Mouse (Mus musculus): ENCODE results near the gene Shisa2. TPM values are rescaled to one million over a fixed set of nuclear protein-coding genes. Genes with fewer than 3 reads are reported as not detected.
"Not testable (repeated sequence)": the region's sequence is repeated elsewhere in the genome, so short reads cannot be mapped to it uniquely, and the experiment has no call there.

Shisa2 gene
- polyA plus RNA-seq, 1 experiment from 2014 or later, result 14.8 TPM

- WGBS, result 5% methylated on average over 8 of the region's 8 CpGs
- Histone ChIP-seq H3K4me2 (ENCODE audit: low read length) (peak overlapping the region; percentile 83), H3K9me3 (ENCODE audit: control insufficient read depth, low read length) (no peaks in the 10 kb centered on the region), H3K9ac (ENCODE audit: low read length) (peak overlapping the region; percentile 91), H3K27ac (replicated peaks in 1 of 2; ENCODE audit: control insufficient read depth in 1 of 2, insufficient read depth in 1 of 2, low read depth in 2 of 2, low read length in 2 of 2) (peak overlapping the region; percentile 23 to 78; a peak in 2 of 4 replicates), H3K4me3 (ENCODE audit: control insufficient read depth in 1 of 2, insufficient read depth in 1 of 2, low read depth in 1 of 2, low read length in 2 of 2) (peak overlapping the region; percentile 80 to 91), H3K36me3 (ENCODE audit: control insufficient read depth, insufficient read depth, low read length) (peaks cover 20% of the 10 kb centered on the region), H3K4me1 (ENCODE audit: control insufficient read depth in 2 of 2, insufficient read depth in 2 of 2, low read length in 2 of 2) (peaks cover 3 to 6% of the 10 kb centered on the region in 2 experiments), H3K27me3 (ENCODE audit: control insufficient read depth, insufficient read depth, low read length) (peaks cover 6% of the 10 kb centered on the region; the same call in 1 of the 2 replicates)
- ATAC-seq (ENCODE audit: insufficient number of reproducible peaks, insufficient read depth, low FRiP score, low read depth), result peak; percentile 16; the same call in 1 of the 2 replicates
Observed at GRCm38 (mm10) chr14:59598260-59598627, 26.9 kb upstream of the Shisa2 start.

- H3K27me3 ChIP-seq (ENCODE audit: control insufficient read depth, insufficient read depth, low read length), result peaks cover 6% of the 10 kb centered on the region; the same call in 1 of the 2 replicates
- H3K4me2 ChIP-seq (ENCODE audit: low read length), result no peak overlapping the region
- no peak overlapping the region for H3K4me3 ChIP-seq (ENCODE audit: control insufficient read depth in 1 of 2, insufficient read depth in 1 of 2, low read depth in 1 of 2, low read length in 2 of 2)
- H3K27ac ChIP-seq (replicated peaks in 1 of 2; ENCODE audit: control insufficient read depth in 1 of 2, insufficient read depth in 1 of 2, low read depth in 2 of 2, low read length in 2 of 2), result no peak overlapping the region
- ATAC-seq (ENCODE audit: insufficient number of reproducible peaks, insufficient read depth, low FRiP score, low read depth), result no peak
- H3K9ac ChIP-seq (ENCODE audit: low read length), result no peak overlapping the region
- no peaks in the 10 kb centered on the region; a peak in 1 of 4 replicates for H3K4me1 ChIP-seq (ENCODE audit: control insufficient read depth in 2 of 2, insufficient read depth in 2 of 2, low read length in 2 of 2)
- H3K36me3 ChIP-seq (ENCODE audit: control insufficient read depth, insufficient read depth, low read length), result no peaks in the 10 kb centered on the region
- no peaks in the 10 kb centered on the region for H3K9me3 ChIP-seq (ENCODE audit: control insufficient read depth, low read length)
- 65% methylated on average over 5 of the region's 5 CpGs for WGBS
Observed at GRCm38 (mm10) chr14:59604002-59604645, 21.0 kb upstream of the Shisa2 start.

- no peak for ATAC-seq (ENCODE audit: insufficient number of reproducible peaks, insufficient read depth, low FRiP score, low read depth)
- Histone ChIP-seq H3K36me3 (ENCODE audit: control insufficient read depth, insufficient read depth, low read length) (no peaks in the 10 kb centered on the region), H3K4me1 (ENCODE audit: control insufficient read depth in 2 of 2, insufficient read depth in 2 of 2, low read length in 2 of 2) (no peaks in the 10 kb centered on the region; a peak in 1 of 4 replicates), H3K27me3 (ENCODE audit: control insufficient read depth, insufficient read depth, low read length) (peaks cover 6% of the 10 kb centered on the region; the same call in 1 of the 2 replicates), H3K4me3 (ENCODE audit: control insufficient read depth in 1 of 2, insufficient read depth in 1 of 2, low read depth in 1 of 2, low read length in 2 of 2) (no peak overlapping the region), H3K9ac (ENCODE audit: low read length) (no peak overlapping the region), H3K4me2 (ENCODE audit: low read length) (no peak overlapping the region), H3K27ac (replicated peaks in 1 of 2; ENCODE audit: control insufficient read depth in 1 of 2, insufficient read depth in 1 of 2, low read depth in 2 of 2, low read length in 2 of 2) (no peak overlapping the region), H3K9me3 (ENCODE audit: control insufficient read depth, low read length) (no peaks in the 10 kb centered on the region)
- 15% methylated on average over 5 of the region's 5 CpGs for WGBS
Observed at GRCm38 (mm10) chr14:59605671-59606353, 19.3 kb upstream of the Shisa2 start.

- no peaks in the 10 kb centered on the region for H3K36me3 ChIP-seq (ENCODE audit: control insufficient read depth, insufficient read depth, low read length)
- H3K27ac ChIP-seq (replicated peaks in 1 of 2; ENCODE audit: control insufficient read depth in 1 of 2, insufficient read depth in 1 of 2, low read depth in 2 of 2, low read length in 2 of 2), result no peak overlapping the region
- WGBS, result 39% methylated on average over 3 of the region's 3 CpGs
- H3K9me3 ChIP-seq (ENCODE audit: control insufficient read depth, low read length), result no peaks in the 10 kb centered on the region
- no peak overlapping the region for H3K4me3 ChIP-seq (ENCODE audit: control insufficient read depth in 1 of 2, insufficient read depth in 1 of 2, low read depth in 1 of 2, low read length in 2 of 2)
- no peak overlapping the region for H3K9ac ChIP-seq (ENCODE audit: low read length)
- H3K4me2 ChIP-seq (ENCODE audit: low read length), result no peak overlapping the region
- H3K27me3 ChIP-seq (ENCODE audit: control insufficient read depth, insufficient read depth, low read length), result peaks cover 6% of the 10 kb centered on the region; the same call in 1 of the 2 replicates
- no peak for ATAC-seq (ENCODE audit: insufficient number of reproducible peaks, insufficient read depth, low FRiP score, low read depth)
- no peaks in the 10 kb centered on the region; a peak in 1 of 4 replicates for H3K4me1 ChIP-seq (ENCODE audit: control insufficient read depth in 2 of 2, insufficient read depth in 2 of 2, low read length in 2 of 2)
Observed at GRCm38 (mm10) chr14:59607021-59607420, 18.1 kb upstream of the Shisa2 start.

GRCm38 (mm10) chr14:59612920-59613625 is 12.0 kb upstream of the Shisa2 start:
- WGBS, result 55% methylated on average over 14 of the region's 14 CpGs
- H3K27ac ChIP-seq (replicated peaks in 1 of 2; ENCODE audit: control insufficient read depth in 1 of 2, insufficient read depth in 1 of 2, low read depth in 2 of 2, low read length in 2 of 2), result no peak overlapping the region
- H3K4me2 ChIP-seq (ENCODE audit: low read length), result no peak overlapping the region
- H3K27me3 ChIP-seq (ENCODE audit: control insufficient read depth, insufficient read depth, low read length), result no peaks in the 10 kb centered on the region
- no peaks in the 10 kb centered on the region for H3K9me3 ChIP-seq (ENCODE audit: control insufficient read depth, low read length)
- no peak overlapping the region for H3K4me3 ChIP-seq (ENCODE audit: control insufficient read depth in 1 of 2, insufficient read depth in 1 of 2, low read depth in 1 of 2, low read length in 2 of 2)
- ATAC-seq (ENCODE audit: insufficient number of reproducible peaks, insufficient read depth, low FRiP score, low read depth), result no peak
- H3K4me1 ChIP-seq (ENCODE audit: control insufficient read depth in 2 of 2, insufficient read depth in 2 of 2, low read length in 2 of 2), result no peaks in the 10 kb centered on the region
- H3K36me3 ChIP-seq (ENCODE audit: control insufficient read depth, insufficient read depth, low read length), result no peaks in the 10 kb centered on the region
- H3K9ac ChIP-seq (ENCODE audit: low read length), result no peak overlapping the region

GRCm38 (mm10) chr14:59614149-59614548 is 11.0 kb upstream of the Shisa2 start:
- 75% methylated on average over 3 of the region's 3 CpGs for WGBS
- not testable (repeated sequence) for H3K4me1 ChIP-seq (ENCODE audit: control insufficient read depth in 2 of 2, insufficient read depth in 2 of 2, low read length in 2 of 2); H3K4me2 ChIP-seq (ENCODE audit: low read length); H3K27ac ChIP-seq (replicated peaks in 1 of 2; ENCODE audit: control insufficient read depth in 1 of 2, insufficient read depth in 1 of 2, low read depth in 2 of 2, low read length in 2 of 2); H3K9ac ChIP-seq (ENCODE audit: low read length); H3K9me3 ChIP-seq (ENCODE audit: control insufficient read depth, low read length); ATAC-seq (ENCODE audit: insufficient number of reproducible peaks, insufficient read depth, low FRiP score, low read depth); H3K27me3 ChIP-seq (ENCODE audit: control insufficient read depth, insufficient read depth, low read length); H3K4me3 ChIP-seq (ENCODE audit: control insufficient read depth in 1 of 2, insufficient read depth in 1 of 2, low read depth in 1 of 2, low read length in 2 of 2); H3K36me3 ChIP-seq (ENCODE audit: control insufficient read depth, insufficient read depth, low read length)

GRCm38 (mm10) chr14:59616802-59617201 is 8.3 kb upstream of the Shisa2 start:
- Histone ChIP-seq H3K4me1 (ENCODE audit: control insufficient read depth in 2 of 2, insufficient read depth in 2 of 2, low read length in 2 of 2) (no peaks in the 10 kb centered on the region), H3K27ac (replicated peaks in 1 of 2; ENCODE audit: control insufficient read depth in 1 of 2, insufficient read depth in 1 of 2, low read depth in 2 of 2, low read length in 2 of 2) (no peak overlapping the region), H3K27me3 (ENCODE audit: control insufficient read depth, insufficient read depth, low read length) (no peaks in the 10 kb centered on the region), H3K36me3 (ENCODE audit: control insufficient read depth, insufficient read depth, low read length) (no peaks in the 10 kb centered on the region), H3K4me2 (ENCODE audit: low read length) (no peak overlapping the region), H3K9me3 (ENCODE audit: control insufficient read depth, low read length) (no peaks in the 10 kb centered on the region), H3K9ac (ENCODE audit: low read length) (no peak overlapping the region), H3K4me3 (ENCODE audit: control insufficient read depth in 1 of 2, insufficient read depth in 1 of 2, low read depth in 1 of 2, low read length in 2 of 2) (no peak overlapping the region)
- 81% methylated on average over 7 of the region's 7 CpGs for WGBS
- no peak for ATAC-seq (ENCODE audit: insufficient number of reproducible peaks, insufficient read depth, low FRiP score, low read depth)
